Mouse (Mus musculus): Measurements from ENCODE around the gene Dgkh.

DNA sequence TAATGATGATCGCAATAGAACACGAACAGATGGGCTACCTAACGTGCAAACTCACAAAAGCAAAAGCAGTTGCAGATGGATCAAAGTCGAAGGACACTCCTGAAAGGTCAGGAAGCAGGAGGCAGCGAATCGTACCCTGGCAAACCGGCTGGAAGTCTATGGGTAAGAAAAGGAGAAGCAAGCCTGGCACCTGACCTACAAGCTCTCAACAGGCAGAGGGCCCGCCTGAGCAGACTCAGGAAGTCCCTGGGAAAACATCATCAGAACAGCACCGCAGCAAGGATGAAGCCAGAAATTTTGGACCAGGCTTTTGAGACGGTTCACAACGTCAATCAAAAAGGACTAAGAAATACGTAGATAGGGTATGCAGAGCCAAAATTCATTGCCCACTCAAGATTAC lies 1.3 kb downstream of the Dgkh start:
- TF ChIP-seq CTCF (IDR thresholded peaks at IDR 0.05; ENCODE audit: control insufficient read depth, insufficient read depth, low read length) (no peak), POLR2A (IDR thresholded peaks at IDR 0.05; ENCODE audit: borderline replicate concordance, control insufficient read depth, low read depth, low read length) (no peak)
